Mouse (Mus musculus): ENCODE data around the gene Ubash3b. TPM values are rescaled to one million over a fixed set of nuclear protein-coding genes. Genes with fewer than 3 reads are reported as not detected.
A peak's percentile ranks its signal among the peaks of the same experiment; 100 is the strongest.

The Ubash3b gene
- total RNA-seq (2021) = 1 to 10 TPM; 2.2 to 3.3 TPM
- long read RNA-seq, experiment 1, full-length matches to known transcripts = 1 of 3 reads
- long read RNA-seq, experiment 1, partial matches to known transcripts = 1 of 3 reads
- long read RNA-seq, experiment 1, other reads (novel, unspliced or antisense) = 1 of 3 reads
- long read RNA-seq, experiment 2, full-length matches to known transcripts = 5 of 7 reads
- long read RNA-seq, experiment 2, partial matches to known transcripts = 1 of 7 reads
- long read RNA-seq, experiment 2, other reads (novel, unspliced or antisense) = 1 of 7 reads

DNA sequence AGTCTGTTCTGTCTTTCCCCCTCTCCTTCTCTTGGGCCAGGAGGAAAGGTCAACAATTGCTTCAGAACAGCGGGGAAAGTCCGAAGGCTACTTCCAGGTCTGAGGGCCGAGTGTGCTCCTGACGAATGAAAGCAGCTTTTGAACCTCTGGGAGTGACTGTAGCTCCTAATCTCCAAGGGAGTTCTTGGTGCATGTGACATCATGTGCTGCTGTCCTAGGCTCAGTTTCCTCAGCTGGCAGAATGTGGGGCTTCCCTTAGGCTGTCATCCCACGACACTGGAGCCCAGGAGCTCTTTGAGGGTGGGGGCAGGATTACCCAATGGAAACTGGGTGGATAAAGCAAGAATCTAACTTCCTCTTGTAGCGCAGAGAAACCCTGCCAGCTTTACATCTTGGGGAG is at the start of gene Ubash3b:
Gene Ubash3b (minus strand): TSS at position 285 of the 400 bp plus-strand sequence.
- DNase-seq = no peak

DNA sequence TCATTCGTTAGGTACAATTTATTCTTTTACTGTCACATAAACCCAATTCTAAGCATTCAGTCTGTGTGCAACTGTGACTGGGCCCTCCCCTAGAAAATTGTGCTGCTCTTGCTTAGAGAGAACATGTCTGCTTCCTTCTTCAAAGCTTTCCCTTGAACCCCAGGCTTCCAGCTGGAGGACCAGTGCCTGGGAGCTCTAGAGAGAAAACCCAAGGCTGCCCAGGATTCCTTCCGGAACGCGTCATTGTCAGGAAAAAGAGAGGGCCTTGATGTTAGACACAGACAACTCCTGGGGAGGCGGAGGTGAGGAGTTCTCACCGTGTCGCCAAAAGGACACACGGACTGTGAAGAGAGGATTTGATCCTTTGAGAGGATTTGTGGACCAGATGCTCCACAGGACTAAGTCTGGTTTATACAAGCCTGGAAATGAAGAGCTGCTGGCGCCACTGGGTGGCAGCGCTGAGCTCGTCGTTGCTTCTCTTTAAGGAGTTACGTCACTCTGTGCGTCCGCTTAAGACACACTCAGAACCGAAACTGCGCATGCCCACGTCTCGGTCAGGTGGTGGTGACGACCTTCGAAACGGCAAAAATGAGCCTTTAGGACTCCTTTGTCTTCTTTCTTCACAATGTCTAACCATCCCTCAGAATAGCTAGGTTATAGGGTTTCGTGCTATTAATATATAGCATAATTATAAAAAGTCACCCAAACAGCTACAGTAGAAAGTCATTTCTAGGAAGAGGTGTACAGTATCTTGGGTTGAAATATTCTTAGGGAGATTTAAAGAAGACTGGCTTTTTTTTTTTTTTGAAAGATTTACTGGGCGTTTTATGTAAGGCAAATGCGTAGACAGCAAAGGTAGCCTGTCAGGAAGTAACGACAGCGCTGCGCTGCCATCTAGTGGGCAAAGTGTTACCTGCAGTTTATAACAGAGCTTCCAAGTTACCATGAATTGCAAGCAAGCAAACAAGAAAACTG is 45.9 kb upstream of the Ubash3b start:
- DNase-seq = peak; percentile 94

GRCm38 (mm10) chr9:41206717-41207116 is 45.2 kb upstream of the Ubash3b start:
- DNase-seq = no peak

GRCm38 (mm10) chr9:41205267-41205666 is 43.8 kb upstream of the Ubash3b start:
- DNase-seq = no peak

DNA sequence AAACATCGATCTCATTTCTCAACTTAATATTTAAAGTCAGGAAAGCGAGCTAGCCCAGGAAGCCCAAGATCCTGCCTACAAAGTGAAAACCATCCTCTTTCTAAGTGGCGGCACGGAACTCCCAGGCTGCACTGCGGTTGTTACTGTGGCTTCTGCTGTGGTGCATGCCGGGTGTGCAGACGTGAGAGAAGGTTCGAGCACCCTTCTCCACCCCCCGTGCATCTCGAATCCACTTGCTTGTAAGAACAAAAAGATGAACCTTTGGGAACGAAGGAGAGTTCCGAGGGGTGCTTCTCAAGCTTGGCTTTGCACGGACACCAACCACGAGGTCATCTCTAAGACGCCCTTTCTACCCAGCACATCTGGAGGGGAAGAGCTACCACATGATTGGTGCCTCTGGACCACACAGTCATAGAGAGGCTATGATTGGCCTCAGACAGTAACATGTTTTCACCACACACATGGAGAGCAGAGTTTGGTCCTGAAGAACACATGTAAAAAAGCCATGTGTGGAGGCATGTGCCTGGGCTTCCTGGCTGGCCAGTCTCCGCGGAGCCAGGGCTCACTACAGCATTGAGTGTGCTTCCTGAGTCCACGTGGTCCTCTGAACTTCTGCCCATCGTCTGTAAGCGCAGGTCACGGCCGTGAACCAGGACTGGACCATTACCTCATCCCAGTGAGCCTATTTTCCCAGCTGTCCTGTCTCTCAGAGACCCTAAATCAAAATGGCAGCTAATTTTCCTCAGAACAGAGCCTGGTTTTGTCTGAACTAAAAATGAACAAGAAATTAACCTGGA is 38.2 kb upstream of the Ubash3b start:
- DNase-seq = no peak

- no peak for DNase-seq
Observed at GRCm38 (mm10) chr9:41198501-41199265, 37.2 kb upstream of the Ubash3b start.

- DNase-seq = no peak
Observed at GRCm38 (mm10) chr9:41195742-41196311, 34.3 kb upstream of the Ubash3b start.

- no peak for DNase-seq
Observed at GRCm38 (mm10) chr9:41191651-41192210, 30.2 kb upstream of the Ubash3b start.

DNA sequence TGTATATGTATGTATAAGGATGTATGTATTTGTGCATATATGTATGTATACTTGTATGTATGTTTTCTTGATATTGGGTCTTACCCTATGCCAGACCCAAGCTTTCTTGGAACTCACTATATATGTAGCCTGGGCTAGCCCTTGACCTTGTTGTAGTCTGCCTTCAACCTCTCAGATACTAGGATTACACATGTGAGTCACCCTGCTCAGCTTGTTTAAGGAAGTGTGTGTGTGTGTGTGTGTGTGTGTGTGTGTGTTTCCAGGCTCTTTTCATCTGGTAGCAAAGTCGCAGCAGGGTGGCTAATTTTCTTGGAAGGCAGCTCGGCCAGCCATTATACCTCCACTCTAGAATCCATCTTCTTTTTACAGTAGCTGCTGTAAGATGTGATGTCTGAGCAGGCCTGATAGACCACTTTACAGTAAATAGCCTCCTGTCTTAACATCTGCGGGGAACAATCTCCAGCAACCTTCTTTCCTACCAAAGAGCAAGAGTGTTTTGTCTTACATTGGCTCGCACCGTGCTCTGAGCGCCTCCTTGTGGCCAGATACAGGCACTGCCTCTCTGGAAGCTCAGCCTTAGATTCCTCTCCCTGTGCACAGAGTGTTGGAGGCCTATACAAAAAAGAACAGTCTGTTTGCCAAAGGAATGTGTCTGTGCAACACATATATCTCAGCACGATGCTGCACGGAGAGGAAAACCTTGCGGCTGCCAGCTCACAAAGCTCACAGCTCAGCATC is 29.4 kb upstream of the Ubash3b start:
- DNase-seq = peak; percentile 77

- no peak for DNase-seq
Observed at GRCm38 (mm10) chr9:41187939-41188338, 26.4 kb upstream of the Ubash3b start.

DNA sequence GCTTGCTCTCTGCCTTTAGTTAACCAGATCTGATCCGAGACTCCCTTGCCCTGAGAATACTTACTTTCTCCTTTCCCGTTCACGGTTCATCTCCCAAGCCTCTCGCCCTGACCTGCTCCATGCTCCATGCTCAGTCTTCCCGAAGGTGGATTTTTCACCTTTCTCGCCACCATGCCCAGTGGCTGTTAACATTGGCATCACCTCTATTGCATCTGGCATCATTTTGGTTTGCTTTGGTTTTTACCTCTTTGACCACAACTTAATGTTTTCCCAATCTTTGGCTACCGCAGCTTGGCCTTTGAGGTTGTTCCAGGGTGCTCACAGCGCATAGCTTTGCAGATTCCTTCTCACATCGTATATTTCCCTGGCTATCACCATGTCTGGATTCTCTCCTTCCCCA is 26.0 kb upstream of the Ubash3b start:
- no peak for DNase-seq

- no peak for DNase-seq
Observed at GRCm38 (mm10) chr9:41185331-41185730, 23.8 kb upstream of the Ubash3b start.

DNA sequence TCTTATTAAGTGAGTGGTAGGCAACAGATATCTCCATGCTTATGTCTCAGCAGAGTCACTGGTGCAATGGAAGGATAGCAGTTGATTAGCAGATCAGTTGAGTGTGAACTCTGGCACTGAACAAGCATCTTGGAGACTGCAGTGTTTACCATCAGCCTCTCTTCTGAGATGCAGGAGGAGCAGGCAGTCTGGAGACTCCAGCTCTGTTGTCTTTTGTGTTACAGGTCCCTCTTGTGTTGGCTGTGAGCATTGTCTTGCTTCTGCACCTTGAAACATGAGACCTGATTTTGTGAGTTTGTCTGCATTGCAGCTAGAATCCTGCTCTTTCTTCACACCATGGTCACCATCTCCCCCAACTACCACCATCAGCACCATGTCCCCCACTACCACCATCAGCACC is 21.1 kb upstream of the Ubash3b start:
- DNase-seq = no peak

DNA sequence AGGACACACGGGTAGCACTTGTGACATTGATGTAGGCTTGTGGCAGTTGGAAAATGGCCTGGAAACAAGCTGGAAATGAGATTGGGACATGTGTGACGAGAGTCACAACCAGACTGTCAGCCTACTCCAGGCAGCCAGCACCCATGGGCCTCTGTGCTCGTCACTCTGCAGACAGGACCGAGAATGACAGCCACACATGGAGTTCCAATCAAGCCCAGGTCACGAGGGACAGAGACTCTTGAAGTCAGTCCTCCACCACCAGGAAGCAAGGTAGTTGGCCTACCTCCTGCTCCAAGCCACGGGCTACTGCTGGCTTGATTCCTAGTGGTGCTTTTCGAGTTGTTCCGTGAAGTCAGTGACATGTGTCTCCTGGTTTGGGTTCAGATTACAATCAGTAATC is 20.3 kb upstream of the Ubash3b start:
- no peak for DNase-seq

- no peak for DNase-seq
Observed at GRCm38 (mm10) chr9:41181372-41181771, 19.9 kb upstream of the Ubash3b start.

DNA sequence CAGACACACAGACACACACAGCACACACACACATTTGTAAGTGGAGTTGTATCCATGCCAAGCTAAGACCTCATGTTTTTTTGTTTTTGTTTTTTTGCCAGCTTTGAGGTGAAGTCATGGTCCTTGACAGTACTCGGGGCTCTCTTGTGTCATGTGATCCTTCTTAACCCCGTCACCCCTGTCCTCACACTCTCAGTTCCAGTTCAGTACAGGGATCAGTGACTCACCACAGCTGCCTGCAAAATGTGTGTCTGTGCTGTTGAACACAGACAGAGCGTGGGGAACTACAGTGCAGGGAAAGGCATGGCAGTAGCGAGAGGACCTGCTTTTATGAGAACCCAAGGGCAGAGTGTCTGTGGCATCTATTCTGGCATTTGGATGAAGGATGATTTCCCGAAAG is 17.6 kb upstream of the Ubash3b start:
- no peak for DNase-seq

DNA sequence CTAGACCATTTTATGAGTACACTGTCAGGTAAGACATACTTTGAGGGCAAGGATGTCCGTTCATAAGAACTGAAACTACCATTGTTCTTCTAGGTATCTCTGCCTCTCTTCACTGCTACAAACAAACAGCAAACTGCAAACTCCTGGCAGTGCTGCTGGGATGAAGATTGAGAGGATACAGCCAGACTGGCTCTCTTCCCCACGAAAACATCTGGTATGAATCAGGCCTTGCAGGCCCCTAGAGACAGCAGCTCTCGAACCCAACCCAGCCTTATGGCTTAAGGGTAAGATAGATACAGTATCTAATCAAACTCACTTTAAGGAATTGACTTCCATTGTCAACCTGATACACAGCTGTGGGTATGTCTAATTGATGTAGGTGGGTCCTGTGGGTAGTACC is 11.7 kb upstream of the Ubash3b start:
- no peak for DNase-seq

DNA sequence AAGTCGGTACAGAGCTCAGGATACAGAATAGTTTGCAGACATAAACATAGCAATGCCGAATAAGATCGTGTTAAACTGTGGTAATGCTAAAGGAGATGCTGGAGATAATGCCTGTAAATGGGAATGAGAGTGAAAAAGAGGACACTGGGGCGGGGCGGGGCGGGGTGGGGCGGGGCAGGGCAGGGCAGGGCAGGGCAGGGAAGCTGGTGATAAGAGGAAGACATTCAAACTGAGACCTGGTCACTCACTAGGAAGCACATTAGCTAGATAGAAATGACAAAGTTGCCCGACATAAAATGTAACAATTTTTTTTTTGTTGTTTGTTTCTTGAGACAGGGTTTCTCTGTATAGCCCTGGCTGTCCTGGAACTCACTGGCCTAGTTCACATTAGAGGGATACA is 10.9 kb upstream of the Ubash3b start:
- DNase-seq = no peak

DNA sequence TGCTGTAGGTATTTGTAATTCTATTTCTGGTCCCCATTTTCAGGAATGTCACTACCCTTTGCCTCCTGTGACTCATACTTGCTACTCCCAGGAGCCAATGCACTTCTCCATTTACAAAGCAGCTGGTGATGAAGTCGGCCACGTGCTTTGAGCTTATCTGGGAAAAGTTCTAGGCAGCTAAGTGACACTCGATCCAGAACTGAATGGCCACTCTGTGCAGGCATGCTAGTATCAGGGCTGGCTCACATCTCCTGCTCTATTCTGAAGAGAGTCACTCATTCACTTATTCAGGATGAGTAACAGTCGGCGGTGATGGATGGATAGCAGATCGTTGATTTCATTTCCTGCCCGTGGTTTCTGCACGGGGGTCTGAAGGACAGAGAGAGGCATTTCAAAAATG is 8.5 kb upstream of the Ubash3b start:
- DNase-seq = no peak

GRCm38 (mm10) chr9:41168656-41169055 is 7.2 kb upstream of the Ubash3b start:
- no peak for DNase-seq
